Mouse (Mus musculus) monocyte, adult 2 months (primary cell): ENCODE results near the gene Ube2h.

Experiments
- DNase-seq, 2 experiments: peaks; one replicate each; pipeline ENCODE4 v3.0.0; 2022; ENCODE audit warnings: low spot score in 2 of 2, low read depth in 1 of 2

Gene Ube2h

GRCm38 (mm10) chr6:30300372-30300771 is 4.0 kb downstream of the Ube2h start:
- peak in 1 of 2 experiments; percentile 32 for DNase-seq

DNA sequence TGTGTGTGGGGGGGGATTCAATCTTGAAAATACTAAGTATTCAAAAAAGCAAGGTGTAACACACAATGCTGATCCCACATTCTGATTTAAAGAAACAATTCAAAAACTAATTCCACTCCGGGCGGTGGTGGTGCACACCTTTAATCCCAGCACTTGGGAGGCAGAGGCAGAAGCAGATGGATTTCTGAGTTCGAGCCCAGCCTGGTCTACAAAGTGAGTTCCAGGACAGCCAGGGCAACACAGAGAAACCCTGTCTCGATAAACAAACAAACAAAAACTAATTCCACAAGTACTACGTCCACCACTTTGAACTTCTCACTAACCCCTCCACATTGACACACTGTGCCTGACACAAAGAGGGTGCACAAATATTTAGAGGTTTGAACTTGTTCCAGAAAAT is 4.7 kb downstream of the Ube2h start:
- no peak for DNase-seq

DNA sequence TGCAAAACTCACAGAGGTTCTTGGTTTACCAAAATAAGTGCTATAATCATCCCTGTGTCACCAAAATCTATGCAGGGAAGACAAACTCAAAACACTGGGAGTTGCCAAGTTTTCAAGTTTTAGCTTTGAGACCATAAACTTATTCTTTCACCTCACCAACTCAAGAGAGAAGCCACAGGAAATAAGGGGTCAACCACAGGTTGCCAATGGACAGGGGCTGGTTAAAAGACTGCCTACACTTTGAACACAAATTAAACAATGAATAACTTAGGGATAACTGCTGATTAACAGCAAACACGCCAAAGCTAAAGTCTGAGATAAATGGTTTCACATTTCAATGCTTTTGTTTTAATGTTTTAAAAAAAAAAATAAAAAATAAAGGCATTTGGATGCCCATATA is 5.2 kb downstream of the Ube2h start:
- DNase-seq = no peak

GRCm38 (mm10) chr6:30292579-30292978 is 11.8 kb downstream of the Ube2h start:
- DNase-seq = no peak

- DNase-seq = no peak
Measured at GRCm38 (mm10) chr6:30287958-30288357, 16.4 kb downstream of the Ube2h start.

GRCm38 (mm10) chr6:30286642-30287041 is 17.7 kb downstream of the Ube2h start:
- DNase-seq = no peak

DNA sequence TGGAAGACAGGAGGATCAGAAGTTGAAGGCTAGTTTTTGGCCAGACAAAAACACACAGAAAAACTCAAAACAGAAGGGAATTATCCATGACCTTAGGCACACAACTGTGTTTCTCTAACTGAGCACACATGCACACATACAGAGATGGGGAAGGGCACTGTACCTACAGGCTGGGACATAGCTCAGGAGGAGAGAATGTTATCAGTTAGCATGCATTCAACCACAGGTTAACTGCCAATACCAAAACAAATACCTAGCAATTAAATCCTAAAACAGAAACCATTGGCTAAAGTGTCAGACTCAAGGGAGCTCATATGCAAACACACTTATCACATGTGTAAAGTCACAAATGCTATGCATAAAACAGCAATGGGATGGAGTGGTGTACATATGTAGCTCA is 20.2 kb downstream of the Ube2h start:
- DNase-seq = no peak

- DNase-seq = no peak
Measured at GRCm38 (mm10) chr6:30282361-30282760, 22.0 kb downstream of the Ube2h start.

- no peak for DNase-seq
Measured at GRCm38 (mm10) chr6:30278374-30278773, 26.0 kb downstream of the Ube2h start.

- no peak for DNase-seq
Measured at GRCm38 (mm10) chr6:30276882-30277281, 27.5 kb downstream of the Ube2h start.

- no peak for DNase-seq
Measured at GRCm38 (mm10) chr6:30276375-30276774, 28.0 kb downstream of the Ube2h start.

GRCm38 (mm10) chr6:30275159-30275847 is 29.0 kb downstream of the Ube2h start:
- no peak for DNase-seq

GRCm38 (mm10) chr6:30272911-30273310 is 31.4 kb downstream of the Ube2h start:
- DNase-seq = no peak

GRCm38 (mm10) chr6:30272338-30272905 is 31.9 kb downstream of the Ube2h start:
- no peak for DNase-seq

- DNase-seq = no peak
Measured at GRCm38 (mm10) chr6:30269846-30270245, 34.5 kb downstream of the Ube2h start.

- DNase-seq = no peak
Measured at GRCm38 (mm10) chr6:30267486-30267885, 36.9 kb downstream of the Ube2h start.

- no peak for DNase-seq
Measured at GRCm38 (mm10) chr6:30265402-30265801, 38.9 kb downstream of the Ube2h start.

- no peak for DNase-seq
Measured at GRCm38 (mm10) chr6:30263053-30263452, 41.3 kb downstream of the Ube2h start.

- no peak for DNase-seq
Measured at GRCm38 (mm10) chr6:30259271-30259670, 45.1 kb downstream of the Ube2h start.

DNA sequence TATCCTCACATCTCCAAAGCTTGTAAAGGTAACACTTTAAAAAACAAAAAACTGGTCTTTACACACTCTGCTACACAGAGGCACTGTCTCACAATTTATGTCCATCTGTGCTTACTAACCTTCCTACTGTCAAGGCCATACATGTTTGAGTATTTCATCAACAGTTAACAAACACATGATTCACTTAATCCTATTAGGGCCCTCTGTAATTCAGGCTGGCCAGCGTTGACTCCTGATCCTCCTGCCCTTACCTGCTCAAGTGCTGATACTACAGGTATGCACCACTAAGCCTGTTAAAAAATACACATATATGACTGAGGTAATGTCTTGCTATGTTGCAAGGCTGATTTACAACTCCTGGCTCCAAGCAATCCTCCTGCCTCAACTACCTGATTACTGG is 46.4 kb downstream of the Ube2h start:
- DNase-seq = no peak

GRCm38 (mm10) chr6:30255846-30256245 is 48.5 kb downstream of the Ube2h start:
- DNase-seq = no peak

DNA sequence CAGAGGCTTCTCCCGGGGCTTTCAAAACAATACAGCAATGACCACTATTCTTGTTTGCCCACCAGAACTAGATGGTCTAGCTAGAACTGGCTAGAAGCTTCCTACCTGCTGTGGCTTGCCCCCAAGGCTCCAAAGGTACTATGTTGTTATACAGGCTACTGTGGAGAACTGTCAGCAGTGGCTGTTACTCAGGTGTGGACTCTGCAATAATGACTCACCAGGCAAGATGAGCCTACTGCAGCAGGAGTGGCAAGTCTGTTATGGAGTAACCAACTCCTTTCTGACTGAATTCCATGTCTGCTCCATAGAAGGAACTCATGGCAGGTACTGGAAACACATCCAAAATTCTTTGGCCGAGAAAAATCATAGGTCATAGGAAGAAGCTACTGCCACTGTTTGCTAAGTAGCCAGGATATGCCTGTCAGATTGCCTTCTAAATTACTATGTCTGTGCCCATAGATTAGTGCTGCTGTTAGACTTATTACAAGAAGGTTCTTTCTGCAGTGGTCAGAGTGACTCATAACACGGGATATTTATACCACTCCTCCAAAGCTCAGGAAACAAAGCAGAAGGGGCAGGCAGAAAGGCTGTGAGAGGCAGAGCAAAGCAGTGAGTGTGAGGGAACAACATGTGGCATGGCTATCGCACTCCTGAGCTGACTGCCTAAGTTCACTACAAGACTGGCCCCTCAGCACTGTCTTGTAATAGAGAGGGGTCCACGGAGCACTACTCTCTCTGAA is 51.9 kb downstream of the Ube2h start:
- no peak for DNase-seq
